Mouse (Mus musculus) cerebellum, adult 9-10 months (tissue): ENCODE results near the gene Mrps11.

Experiments
- DNase-seq: peaks from one replicate; pipeline ENCODE4 v3.0.0; 2022

Gene Mrps11

DNA sequence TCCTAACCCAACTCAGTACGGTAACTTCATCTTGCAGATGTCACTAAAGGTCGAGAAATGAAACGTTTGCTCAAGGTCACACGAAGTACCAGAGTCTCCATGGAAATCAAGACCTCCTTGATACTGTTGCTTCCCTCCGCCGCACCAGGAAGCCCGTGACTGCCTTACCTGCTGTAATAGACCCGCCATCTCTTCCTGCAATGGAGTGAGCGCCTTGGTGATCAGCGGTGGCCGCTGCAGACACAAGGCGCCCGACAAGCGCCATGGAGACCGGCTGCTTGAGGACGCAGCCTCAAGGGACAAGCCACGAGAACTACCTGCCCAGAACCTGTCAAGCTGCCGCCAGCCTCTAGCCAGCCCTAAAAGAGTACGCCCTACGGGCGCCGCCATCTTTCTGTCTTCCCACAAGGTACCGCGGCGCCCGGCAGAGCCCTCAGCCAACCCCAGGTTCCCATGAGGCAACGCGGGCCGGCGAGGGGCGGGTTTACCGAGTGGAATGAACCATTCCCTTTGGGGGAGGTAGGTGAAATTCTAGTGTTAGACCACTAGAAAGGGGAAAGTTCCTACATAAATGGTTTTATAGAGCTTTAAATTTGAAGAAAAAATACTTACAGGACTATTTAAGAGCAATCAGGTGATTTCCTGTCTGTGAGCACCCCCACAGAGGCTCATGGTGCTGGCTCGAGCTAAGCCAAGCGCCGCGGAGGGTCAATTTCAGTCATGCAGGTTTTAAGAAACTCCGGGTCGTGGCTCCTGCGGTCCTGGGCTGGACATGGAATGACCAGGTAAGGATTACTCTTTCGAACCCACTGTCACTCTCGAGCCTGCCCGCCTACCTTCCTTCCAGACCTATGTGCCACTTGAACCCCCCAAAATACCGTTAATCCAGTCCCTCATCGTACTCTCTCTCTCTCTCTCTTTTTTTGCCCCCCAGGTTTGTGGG, at the start of gene Mrps11, which contains the start of gene Mrpl46:
TSS of gene Mrps11 (plus strand) at position 481 of the 943 bp plus-strand sequence.
TSS of gene Mrpl46 (minus strand) at position 893 of the 943 bp plus-strand sequence.
- DNase-seq = peak; percentile 88

- DNase-seq = no peak
These were observed 45.7 kb upstream of the Mrps11 start for GRCm38 (mm10) chr7:78737196-78737595.

DNA sequence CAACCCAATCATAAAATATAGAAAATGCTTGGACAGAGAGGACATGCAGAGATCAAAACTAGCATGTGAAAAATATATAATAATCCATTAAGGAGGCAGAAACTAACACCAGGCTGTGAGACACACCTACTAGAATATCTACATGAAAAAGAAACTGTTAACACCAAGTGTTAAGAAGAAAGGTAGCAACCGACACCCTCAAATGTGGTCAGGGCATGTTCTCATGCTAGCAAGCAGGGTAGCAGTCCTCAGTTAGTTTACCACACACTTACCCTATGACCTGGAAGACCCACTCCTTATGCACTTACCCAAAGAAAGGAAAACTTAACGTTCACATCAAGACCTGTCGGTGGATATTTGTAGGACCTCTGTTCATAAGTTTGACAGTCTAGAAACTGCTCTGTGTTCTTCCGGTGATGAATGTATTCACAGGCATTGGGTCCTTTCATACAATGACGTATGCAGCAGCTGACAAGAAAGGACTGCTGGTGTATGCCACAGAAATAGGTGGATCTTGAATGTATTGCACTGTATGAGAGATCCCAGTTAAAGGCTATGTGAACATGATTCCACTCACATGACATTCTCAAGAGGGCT, 45.2 kb upstream of the Mrps11 start, which contains the start of gene Ntrk3:
TSS of gene Ntrk3 (minus strand) at position 399 of the 597 bp plus-strand sequence.
- no peak for DNase-seq

DNA sequence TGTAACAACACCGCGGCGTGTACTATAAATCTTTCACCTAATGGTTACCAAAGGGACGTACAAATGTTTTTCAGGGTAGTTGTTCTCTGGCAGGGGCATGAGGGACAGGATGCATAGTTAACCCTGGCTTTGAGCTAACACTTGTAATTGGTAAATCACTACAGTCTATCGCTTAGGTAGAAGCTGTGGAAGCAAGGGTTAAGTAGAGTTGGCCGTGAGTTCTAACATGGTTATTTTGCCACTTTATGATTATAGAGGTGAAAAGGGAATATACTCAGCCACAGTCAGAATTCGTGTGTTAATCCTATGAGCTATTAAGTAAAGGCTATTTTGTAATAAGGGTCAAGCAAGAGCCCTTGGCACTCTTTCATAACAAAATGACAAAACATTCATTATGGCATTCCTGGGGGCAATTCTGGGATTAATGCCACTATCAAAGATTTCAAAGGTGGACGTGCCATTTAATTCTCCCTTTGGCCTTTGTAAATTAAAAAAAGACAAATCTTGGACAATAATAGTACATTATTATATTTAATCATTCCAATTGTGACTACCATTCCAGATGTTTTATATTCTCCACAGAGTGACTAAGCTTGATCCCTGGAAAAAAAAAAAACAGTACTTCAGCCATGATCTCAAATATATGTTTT, 43.4 kb upstream of the Mrps11 start:
- no peak for DNase-seq

DNA sequence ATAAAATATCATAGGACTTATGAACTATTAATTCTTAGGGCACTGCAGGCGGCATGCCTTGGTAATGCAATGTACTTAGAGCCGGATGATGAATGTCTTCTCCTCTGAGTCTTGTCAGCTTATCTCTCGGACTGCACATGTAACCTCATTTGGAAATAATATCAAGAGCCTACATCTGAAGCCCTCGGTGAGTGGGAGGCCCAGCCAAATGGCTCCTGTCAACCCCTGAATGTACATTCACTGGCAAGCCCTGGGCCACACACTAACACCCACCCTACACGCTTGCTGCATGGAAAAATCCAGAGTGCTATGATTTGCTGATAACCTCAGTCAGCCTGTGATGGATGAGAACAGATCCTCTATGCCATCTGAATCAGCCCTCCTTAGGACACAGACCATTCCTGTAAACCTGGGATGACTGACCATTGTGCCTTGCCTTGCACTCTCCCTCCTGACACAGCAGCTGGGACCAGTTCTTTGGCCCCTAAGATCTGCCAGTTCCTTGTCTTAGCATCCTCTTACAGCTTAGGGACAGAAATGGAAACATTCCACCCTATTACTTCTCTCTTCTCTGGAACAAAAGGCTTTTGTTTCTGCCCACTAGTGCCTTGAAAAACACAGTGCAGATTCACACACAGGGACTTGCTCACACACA, 39.1 kb upstream of the Mrps11 start:
- no peak for DNase-seq

GRCm38 (mm10) chr7:78752961-78753360, 30.0 kb upstream of the Mrps11 start:
- no peak for DNase-seq

GRCm38 (mm10) chr7:78753752-78754457, 29.0 kb upstream of the Mrps11 start:
- DNase-seq = no peak

GRCm38 (mm10) chr7:78754458-78755000, 28.4 kb upstream of the Mrps11 start:
- no peak for DNase-seq

DNA sequence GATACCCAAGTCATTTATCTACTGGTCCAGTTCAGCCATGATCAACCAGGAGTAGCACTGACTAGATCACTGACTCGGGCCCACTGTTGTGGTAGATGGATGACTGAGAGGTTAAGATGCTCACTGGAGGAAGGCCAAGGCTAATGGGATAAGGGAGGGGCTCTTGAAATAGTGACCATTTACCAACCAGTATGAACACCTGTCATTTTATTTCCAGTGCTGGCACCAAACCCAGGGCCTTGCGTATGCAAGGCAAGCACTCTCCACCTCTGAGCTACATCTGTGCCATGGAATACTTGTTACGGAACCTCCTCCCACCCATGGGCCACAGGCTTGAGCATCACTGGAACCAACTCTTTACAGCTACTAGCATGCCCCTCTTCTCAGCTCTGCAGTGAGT, 19.1 kb upstream of the Mrps11 start:
- no peak for DNase-seq

- peak; percentile 54 for DNase-seq
These were observed 17.7 kb upstream of the Mrps11 start for GRCm38 (mm10) chr7:78765215-78765631.

- DNase-seq = peak; percentile 93
These were observed 16.8 kb upstream of the Mrps11 start for GRCm38 (mm10) chr7:78766019-78766683.

DNA sequence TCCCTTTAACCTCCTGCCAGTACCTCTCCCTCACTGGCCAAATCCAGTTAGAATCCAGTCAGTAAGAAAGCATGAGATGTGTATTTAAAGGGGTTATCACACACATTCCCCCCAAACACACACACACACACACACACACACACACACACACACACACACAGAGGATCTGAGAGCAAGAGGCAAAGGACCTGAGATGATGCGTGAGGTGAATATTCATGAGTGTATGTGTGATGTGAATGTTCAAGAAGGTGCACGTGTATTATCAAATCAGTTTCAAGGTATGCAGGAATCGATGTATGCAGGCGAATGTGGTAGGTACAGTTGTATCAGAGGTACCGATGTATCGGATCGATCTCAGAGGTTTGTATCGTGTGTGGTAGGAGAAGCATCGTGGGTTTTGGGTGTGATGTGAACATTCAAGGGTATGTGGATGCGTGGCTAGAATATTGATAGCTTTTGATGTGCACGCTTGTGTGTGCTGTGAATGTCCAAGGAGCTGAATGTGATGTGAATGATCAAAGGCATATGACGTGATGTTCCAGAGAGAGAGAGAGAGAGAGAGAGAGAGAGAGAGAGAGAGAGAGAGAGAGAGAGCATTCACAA, 14.9 kb upstream of the Mrps11 start:
- DNase-seq = no peak

DNA sequence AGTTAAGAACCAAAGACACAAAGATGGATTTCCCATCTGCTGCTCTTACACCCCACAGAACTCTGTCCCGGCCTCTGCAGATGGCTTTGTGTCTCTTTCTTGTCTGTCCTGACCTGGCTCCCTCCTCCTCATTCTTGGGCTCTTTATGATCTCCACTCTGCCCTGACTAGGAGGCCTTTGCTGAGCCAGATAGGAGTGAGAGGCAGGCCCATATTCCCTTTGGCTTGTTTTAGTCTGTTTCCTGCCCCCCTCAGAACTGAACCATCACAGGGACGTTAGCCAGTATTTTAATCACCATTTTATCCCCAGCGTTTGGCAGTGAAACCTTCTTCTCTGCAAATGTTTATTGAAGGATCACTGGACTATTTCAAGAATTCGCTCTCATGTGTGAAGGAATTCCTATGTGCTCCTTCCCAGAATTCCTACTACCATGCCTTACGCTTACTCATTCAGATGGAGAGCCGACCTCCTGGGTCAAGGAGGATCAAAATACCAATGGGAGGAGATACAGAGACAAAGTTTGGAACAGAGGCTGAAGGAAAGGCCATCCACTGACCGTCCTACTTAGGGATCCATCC, 13.8 kb upstream of the Mrps11 start:
- DNase-seq = no peak

DNA sequence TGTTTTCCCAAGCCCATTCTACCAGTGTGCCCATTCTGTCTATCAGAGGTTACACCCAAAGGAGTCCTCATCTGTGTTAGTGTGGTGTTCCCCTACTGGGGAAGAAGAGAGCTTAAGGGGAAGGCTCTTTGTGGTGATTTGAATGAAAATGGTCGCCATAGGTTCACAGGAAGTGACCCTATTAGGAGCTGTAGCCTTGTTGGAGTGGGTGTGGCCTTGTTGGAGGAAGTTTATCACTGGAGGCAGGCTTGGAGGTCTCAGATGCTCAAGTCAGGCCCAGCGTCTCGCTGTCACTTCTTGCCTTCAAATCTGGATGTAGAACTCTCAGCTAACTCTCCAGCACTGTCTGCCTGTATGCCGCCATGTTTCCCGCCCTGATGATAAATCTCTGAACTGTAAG, 12.0 kb upstream of the Mrps11 start:
- DNase-seq = no peak

DNA sequence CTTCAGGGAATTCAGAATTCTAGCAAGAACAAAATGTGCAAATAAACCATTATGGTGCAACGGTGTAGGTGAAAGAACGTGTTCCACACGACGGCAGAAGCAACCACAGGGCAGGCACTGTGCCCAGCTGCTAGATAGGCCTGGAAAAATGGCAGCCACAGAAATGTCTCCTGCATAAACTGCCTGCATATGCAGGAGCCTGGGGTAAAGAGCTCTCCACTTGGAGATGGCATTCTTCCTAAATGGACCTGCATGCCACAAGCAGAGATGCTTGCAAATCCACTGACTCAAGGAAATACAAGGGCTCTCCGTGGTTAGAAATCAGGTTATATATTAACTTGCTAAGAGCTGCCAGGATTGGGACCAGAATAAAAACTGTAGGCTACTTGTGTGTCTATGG, 4.2 kb upstream of the Mrps11 start:
- no peak for DNase-seq

- no peak for DNase-seq
These were observed 3.0 kb downstream of the Mrps11 start for GRCm38 (mm10) chr7:78785906-78786305.

DNA sequence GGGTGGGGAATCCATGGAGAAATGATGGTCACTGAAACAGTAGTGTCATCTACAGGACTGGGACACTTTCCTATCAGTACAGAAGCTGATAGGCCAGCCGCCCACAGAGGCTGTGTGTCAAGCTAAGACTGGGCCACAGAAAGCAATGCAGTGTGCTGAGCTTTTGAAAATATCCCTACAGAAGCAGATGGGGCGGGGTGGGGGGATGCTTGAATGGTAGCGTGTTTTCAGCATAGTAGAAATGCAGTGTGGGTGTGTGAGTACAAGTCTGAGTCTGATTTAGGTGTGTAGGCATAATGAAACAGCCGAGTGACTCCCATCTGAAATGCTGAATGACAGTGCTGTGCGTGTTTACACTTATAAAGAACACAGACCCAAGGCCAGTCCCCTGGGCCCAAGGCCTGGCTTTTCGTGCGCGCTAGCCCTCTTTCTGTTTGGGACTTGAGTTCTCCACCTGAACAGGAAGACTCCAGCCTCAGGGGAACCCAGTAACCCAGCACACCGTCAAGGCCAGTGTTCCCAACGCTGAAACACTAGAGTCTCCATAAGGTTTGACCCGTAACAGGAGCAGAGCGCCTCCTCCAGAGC, 5.0 kb downstream of the Mrps11 start:
- no peak for DNase-seq

DNA sequence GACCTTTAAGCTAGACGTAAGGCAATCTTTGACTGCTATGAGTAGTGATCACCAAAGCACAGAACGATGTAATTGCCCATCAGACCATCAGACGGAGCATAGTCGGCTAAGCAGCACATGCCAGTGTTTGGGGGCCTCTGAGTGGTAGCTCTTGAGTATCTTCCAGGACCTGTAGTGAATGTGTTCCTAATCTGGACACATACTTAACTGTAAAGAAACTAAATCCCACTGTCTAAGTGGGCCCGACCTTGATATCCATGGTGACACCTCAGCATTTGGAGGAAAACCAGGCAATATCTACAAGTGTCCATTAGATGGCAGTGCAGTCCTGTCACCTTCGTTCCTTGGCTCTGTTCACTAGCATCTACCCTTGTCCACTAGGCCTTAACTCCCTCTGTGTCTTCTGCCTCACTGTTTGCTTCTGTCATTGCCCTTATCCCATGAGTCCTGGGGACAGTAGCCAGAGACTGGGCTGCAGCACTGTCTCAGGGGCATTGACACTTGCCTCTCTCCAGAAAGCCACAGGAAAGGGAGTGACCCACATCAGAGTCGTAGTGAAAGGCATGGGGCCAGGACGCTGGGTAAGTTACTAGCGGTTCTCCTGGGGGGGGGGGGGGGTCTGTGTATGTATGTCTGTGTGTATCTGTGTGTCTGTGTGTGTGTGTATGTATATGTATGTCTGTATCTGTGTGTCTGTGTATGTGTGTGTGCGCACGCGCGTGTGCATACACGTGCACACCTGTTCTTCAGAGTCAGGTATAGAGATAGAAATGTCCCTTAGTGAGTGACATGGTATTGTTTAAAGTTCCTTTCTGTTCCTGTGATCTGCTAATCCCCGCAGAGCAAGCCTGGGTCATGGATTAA, 8.7 kb downstream of the Mrps11 start:
- peak; percentile 76 for DNase-seq

- no peak for DNase-seq
These were observed 11.1 kb downstream of the Mrps11 start for GRCm38 (mm10) chr7:78793895-78794570.
